Mouse (Mus musculus): ENCODE results near the gene Elac2. TPM values are rescaled to one million over a fixed set of nuclear protein-coding genes. Genes with fewer than 3 reads are reported as not detected.

Elac2 gene
- 29.9 TPM for polyA plus RNA-seq (2017; shearing (Covaris generic))

GRCm38 (mm10) chr11:64978720-64979488 lies at the start of gene Elac2:
Gene Elac2 (plus strand): TSS chr11:64979038.

Other genes starting within 250 kb of the Elac2 start
- not detected for gene 1700086D15Rik, start 180.9 kb downstream of the Elac2 start, polyA plus RNA-seq (2017; shearing (Covaris generic))
- 0.21 TPM for gene Arhgap44, start 183.9 kb downstream of the Elac2 start, polyA plus RNA-seq (2017; shearing (Covaris generic))

Data from effector memory CD4-positive, alpha-beta T cell, adult 5 months (primary cell).